Mouse (Mus musculus): ENCODE data around the gene Ctsl. TPM values are rescaled to one million over a fixed set of nuclear protein-coding genes. Genes with fewer than 3 reads are reported as not detected.

The Ctsl gene
- polyA plus RNA-seq, 1 experiment from 2014 or later = 142 TPM

DNA sequence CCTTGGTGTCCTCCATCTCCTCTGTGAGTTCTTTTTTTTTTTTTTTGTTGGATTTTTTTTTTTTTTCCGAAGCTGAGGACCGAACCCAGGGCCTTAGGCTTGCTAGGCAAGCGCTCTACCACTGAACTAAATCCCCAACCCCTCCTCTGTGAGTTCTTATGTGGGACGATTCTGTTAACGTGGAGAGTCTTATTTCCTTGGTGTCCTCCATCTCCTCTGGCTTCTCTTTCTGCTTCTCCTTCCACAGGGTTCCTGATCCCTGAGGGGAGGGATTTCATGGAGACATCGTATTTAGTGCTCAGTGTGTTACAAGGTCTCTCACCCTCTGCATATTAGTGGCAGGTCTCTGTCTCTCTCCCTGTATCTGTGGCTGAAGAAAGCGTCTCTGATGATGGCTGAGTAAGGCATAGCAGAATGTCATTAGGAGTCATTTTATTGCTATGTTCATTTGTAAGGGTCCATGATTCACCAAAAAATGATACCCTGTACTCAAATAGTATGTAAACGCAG, 32.3 kb upstream of the Ctsl start:
- Histone ChIP-seq H3K9ac (ENCODE audit: low read length) (no peak overlapping the region), H3K4me3 (ENCODE audit: low read depth, low read length) (no peak overlapping the region), H3K36me3 (ENCODE audit: control insufficient read depth, insufficient read depth, low read length) (no peaks in the 10 kb centered on the region), H3K4me2 (no peak overlapping the region), H3K4me1 (ENCODE audit: control insufficient read depth, insufficient read depth, low read length) (no peaks in the 10 kb centered on the region), H3K27me3 (ENCODE audit: control insufficient read depth, insufficient read depth, low read length) (no peaks in the 10 kb centered on the region), H3K9me3 (ENCODE audit: control insufficient read depth, low read length) (no peaks in the 10 kb centered on the region), H3K27ac (ENCODE audit: low read depth, low read length) (no peak overlapping the region)
- 87% methylated on average over 8 of the region's 8 CpGs for WGBS
- DNase-seq (ENCODE audit: low spot score, missing footprints) = no peak
- ATAC-seq (ENCODE audit: low FRiP score) = no peak

- H3K4me3 ChIP-seq (ENCODE audit: low read depth, low read length) = no peak overlapping the region
- H3K4me2 ChIP-seq = no peak overlapping the region
- no peaks in the 10 kb centered on the region for H3K4me1 ChIP-seq (ENCODE audit: control insufficient read depth, insufficient read depth, low read length)
- H3K27me3 ChIP-seq (ENCODE audit: control insufficient read depth, insufficient read depth, low read length) = no peaks in the 10 kb centered on the region
- 88% methylated on average over 10 of the region's 10 CpGs for WGBS
- H3K27ac ChIP-seq (ENCODE audit: low read depth, low read length) = no peak overlapping the region
- H3K36me3 ChIP-seq (ENCODE audit: control insufficient read depth, insufficient read depth, low read length) = no peaks in the 10 kb centered on the region
- ATAC-seq (ENCODE audit: low FRiP score) = no peak
- H3K9me3 ChIP-seq (ENCODE audit: control insufficient read depth, low read length) = no peaks in the 10 kb centered on the region
- no peak overlapping the region for H3K9ac ChIP-seq (ENCODE audit: low read length)
- no peak for DNase-seq (ENCODE audit: low spot score, missing footprints)
Measured at GRCm38 (mm10) chr13:64402504-64402949, 31.8 kb upstream of the Ctsl start.

DNA sequence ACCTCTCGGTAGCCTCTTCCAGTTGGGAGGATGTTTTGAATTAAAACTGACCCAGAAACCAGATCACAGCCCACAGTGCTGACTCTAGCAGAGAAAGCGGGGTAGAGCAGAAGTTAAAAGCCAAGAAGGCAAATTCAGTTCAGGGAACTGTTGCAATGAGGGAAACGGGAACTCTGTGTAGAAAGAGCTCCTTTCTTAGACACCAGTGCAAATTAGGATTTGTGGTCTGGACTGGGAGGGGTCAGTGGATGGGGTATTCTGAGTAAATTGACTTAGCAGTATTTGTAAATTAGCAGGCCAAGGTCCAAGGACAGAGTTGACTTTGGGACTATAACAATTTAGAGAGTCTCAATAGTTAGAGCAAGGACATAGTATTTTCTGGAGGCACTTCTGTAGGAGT, 31.3 kb upstream of the Ctsl start:
- Histone ChIP-seq H3K4me1 (ENCODE audit: control insufficient read depth, insufficient read depth, low read length) (no peaks in the 10 kb centered on the region), H3K9me3 (ENCODE audit: control insufficient read depth, low read length) (no peaks in the 10 kb centered on the region), H3K27ac (ENCODE audit: low read depth, low read length) (no peak overlapping the region), H3K27me3 (ENCODE audit: control insufficient read depth, insufficient read depth, low read length) (no peaks in the 10 kb centered on the region), H3K4me2 (no peak overlapping the region), H3K36me3 (ENCODE audit: control insufficient read depth, insufficient read depth, low read length) (no peaks in the 10 kb centered on the region), H3K4me3 (ENCODE audit: low read depth, low read length) (no peak overlapping the region), H3K9ac (ENCODE audit: low read length) (no peak overlapping the region)
- DNase-seq (ENCODE audit: low spot score, missing footprints) (no peak), ATAC-seq (ENCODE audit: low FRiP score) (no peak)
- WGBS = 68% methylated on average over 3 of the region's 3 CpGs

DNA sequence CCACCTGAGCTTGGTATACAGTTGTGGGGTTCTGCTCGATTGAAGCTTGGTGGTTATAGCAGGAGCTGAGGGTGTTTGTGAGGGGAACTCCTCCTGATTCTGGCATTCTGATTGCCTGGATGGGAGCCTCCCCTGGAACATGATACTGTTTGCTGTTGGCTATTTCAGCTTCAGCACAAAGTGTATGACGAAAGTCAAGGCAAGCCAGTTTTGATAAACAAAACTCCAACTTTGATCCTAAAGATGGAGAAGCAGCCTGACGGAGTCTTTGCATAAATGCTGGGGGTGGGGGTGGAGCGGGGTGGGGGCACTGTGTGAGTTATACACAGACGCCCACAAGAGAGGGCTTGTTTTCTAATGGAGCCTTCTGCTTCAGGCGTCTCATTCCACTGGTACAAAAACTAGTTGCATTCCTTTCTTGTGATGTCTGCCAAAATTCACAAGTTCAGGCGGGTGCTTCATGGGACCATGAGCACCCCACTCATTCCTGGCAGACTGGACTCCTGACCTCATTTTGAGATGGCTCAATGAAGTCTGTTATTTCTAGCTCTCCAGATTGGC, 30.2 kb upstream of the Ctsl start:
- H3K4me3 ChIP-seq (ENCODE audit: low read depth, low read length) = no peak overlapping the region
- H3K9me3 ChIP-seq (ENCODE audit: control insufficient read depth, low read length) = no peaks in the 10 kb centered on the region
- 64% methylated on average over 7 of the region's 7 CpGs for WGBS
- ATAC-seq (ENCODE audit: low FRiP score) (no peak), DNase-seq (ENCODE audit: low spot score, missing footprints) (no peak)
- H3K4me2 ChIP-seq = no peak overlapping the region
- H3K27me3 ChIP-seq (ENCODE audit: control insufficient read depth, insufficient read depth, low read length) = no peaks in the 10 kb centered on the region
- H3K27ac ChIP-seq (ENCODE audit: low read depth, low read length) = no peak overlapping the region
- H3K36me3 ChIP-seq (ENCODE audit: control insufficient read depth, insufficient read depth, low read length) = no peaks in the 10 kb centered on the region
- no peaks in the 10 kb centered on the region for H3K4me1 ChIP-seq (ENCODE audit: control insufficient read depth, insufficient read depth, low read length)
- no peak overlapping the region for H3K9ac ChIP-seq (ENCODE audit: low read length)

GRCm38 (mm10) chr13:64399906-64400305, 29.2 kb upstream of the Ctsl start:
- Histone ChIP-seq H3K9ac (ENCODE audit: low read length) (no peak overlapping the region), H3K36me3 (ENCODE audit: control insufficient read depth, insufficient read depth, low read length) (no peaks in the 10 kb centered on the region), H3K27me3 (ENCODE audit: control insufficient read depth, insufficient read depth, low read length) (no peaks in the 10 kb centered on the region), H3K9me3 (ENCODE audit: control insufficient read depth, low read length) (no peaks in the 10 kb centered on the region), H3K27ac (ENCODE audit: low read depth, low read length) (no peak overlapping the region), H3K4me2 (no peak overlapping the region), H3K4me1 (ENCODE audit: control insufficient read depth, insufficient read depth, low read length) (no peaks in the 10 kb centered on the region), H3K4me3 (ENCODE audit: low read depth, low read length) (no peak overlapping the region)
- WGBS = 90% methylated on average over 3 of the region's 3 CpGs
- DNase-seq (ENCODE audit: low spot score, missing footprints) (no peak), ATAC-seq (ENCODE audit: low FRiP score) (no peak)

DNA sequence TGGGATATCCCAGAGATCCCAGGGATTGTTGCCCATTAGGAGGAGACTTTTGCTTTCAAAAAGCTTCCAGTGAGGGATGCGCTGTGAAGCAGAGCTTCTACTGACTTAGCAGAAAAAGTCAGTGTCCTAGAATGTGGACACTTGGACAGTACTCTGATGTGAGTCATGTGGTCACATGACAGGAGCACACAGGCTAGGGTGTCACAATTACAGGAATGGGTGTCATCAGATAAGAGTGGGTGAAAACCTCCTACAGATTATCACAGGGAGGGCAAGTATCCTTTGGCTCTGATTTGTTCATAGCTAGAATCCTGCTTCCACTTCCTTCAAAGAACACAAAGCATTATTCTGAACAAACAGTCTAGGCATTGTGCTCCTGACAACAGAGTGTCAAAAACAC, 27.4 kb upstream of the Ctsl start:
- Histone ChIP-seq H3K27ac (ENCODE audit: low read depth, low read length) (no peak overlapping the region), H3K27me3 (ENCODE audit: control insufficient read depth, insufficient read depth, low read length) (no peaks in the 10 kb centered on the region), H3K4me2 (no peak overlapping the region), H3K9me3 (ENCODE audit: control insufficient read depth, low read length) (no peaks in the 10 kb centered on the region), H3K4me3 (ENCODE audit: low read depth, low read length) (no peak overlapping the region), H3K4me1 (ENCODE audit: control insufficient read depth, insufficient read depth, low read length) (no peaks in the 10 kb centered on the region), H3K9ac (ENCODE audit: low read length) (no peak overlapping the region), H3K36me3 (ENCODE audit: control insufficient read depth, insufficient read depth, low read length) (no peaks in the 10 kb centered on the region)
- ATAC-seq (ENCODE audit: low FRiP score) (no peak), DNase-seq (ENCODE audit: low spot score, missing footprints) (no peak)
- 90% methylated on average over 1 of the region's 1 CpGs for WGBS

DNA sequence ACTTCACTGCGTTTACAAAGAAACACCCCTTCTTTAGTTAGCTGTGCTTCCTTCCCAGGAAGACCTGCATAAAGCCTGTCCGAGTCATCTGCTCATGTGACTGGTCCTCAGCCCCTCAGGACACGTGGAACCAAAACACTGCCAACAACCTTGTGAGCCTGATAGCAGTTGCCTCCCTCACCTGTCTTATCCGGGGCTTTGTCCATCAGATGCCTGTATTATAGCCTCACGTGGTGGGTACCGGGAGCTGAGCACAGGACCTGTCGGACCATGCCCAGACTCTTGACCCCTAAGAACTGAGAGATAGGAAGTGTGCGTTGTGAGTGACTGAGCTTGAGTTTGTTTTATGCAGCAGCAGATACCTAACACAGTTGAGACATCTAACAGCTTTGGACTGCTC, 26.3 kb upstream of the Ctsl start:
- Histone ChIP-seq H3K27ac (ENCODE audit: low read depth, low read length) (no peak overlapping the region), H3K4me1 (ENCODE audit: control insufficient read depth, insufficient read depth, low read length) (no peaks in the 10 kb centered on the region), H3K9ac (ENCODE audit: low read length) (no peak overlapping the region), H3K4me3 (ENCODE audit: low read depth, low read length) (no peak overlapping the region), H3K4me2 (no peak overlapping the region), H3K36me3 (ENCODE audit: control insufficient read depth, insufficient read depth, low read length) (no peaks in the 10 kb centered on the region), H3K27me3 (ENCODE audit: control insufficient read depth, insufficient read depth, low read length) (no peaks in the 10 kb centered on the region), H3K9me3 (ENCODE audit: control insufficient read depth, low read length) (no peaks in the 10 kb centered on the region)
- WGBS = 77% methylated on average over 8 of the region's 8 CpGs
- no peak for DNase-seq (ENCODE audit: low spot score, missing footprints)
- ATAC-seq (ENCODE audit: low FRiP score) = no peak

GRCm38 (mm10) chr13:64388415-64388814, 17.7 kb upstream of the Ctsl start:
- Histone ChIP-seq H3K4me1 (ENCODE audit: control insufficient read depth, insufficient read depth, low read length) (no peaks in the 10 kb centered on the region), H3K9me3 (ENCODE audit: control insufficient read depth, low read length) (no peaks in the 10 kb centered on the region), H3K4me3 (ENCODE audit: low read depth, low read length) (no peak overlapping the region), H3K27ac (ENCODE audit: low read depth, low read length) (no peak overlapping the region), H3K36me3 (ENCODE audit: control insufficient read depth, insufficient read depth, low read length) (no peaks in the 10 kb centered on the region), H3K9ac (ENCODE audit: low read length) (no peak overlapping the region), H3K4me2 (no peak overlapping the region), H3K27me3 (ENCODE audit: control insufficient read depth, insufficient read depth, low read length) (no peaks in the 10 kb centered on the region)
- WGBS = 81% methylated on average over 4 of the region's 4 CpGs
- DNase-seq (ENCODE audit: low spot score, missing footprints) (no peak), ATAC-seq (ENCODE audit: low FRiP score) (no peak)

DNA sequence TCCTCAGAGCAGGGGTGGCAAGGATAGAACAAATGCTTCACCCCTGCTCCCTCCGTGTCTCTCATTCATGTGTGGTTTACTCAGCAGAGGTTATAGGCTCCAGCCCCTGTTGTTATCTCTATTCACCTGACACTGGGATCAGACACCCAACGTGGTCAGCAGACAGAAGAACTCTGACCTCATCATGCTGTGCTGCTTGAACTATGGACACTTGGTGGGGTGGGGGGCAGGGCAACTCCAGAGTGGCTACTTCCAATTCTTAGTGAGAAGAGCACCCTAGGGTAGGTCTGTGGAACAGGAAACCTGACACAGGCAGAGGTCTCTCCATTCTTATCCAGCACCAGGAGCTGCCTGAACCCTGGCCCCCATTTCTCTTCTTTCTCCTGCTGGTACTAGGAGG, 15.4 kb upstream of the Ctsl start:
- no peaks in the 10 kb centered on the region for H3K9me3 ChIP-seq (ENCODE audit: control insufficient read depth, low read length)
- H3K27me3 ChIP-seq (ENCODE audit: control insufficient read depth, insufficient read depth, low read length) = no peaks in the 10 kb centered on the region
- DNase-seq (ENCODE audit: low spot score, missing footprints) (no peak), ATAC-seq (ENCODE audit: low FRiP score) (no peak)
- no peak overlapping the region for H3K27ac ChIP-seq (ENCODE audit: low read depth, low read length)
- H3K4me2 ChIP-seq = no peak overlapping the region
- 52% methylated on average over 2 of the region's 2 CpGs for WGBS
- H3K9ac ChIP-seq (ENCODE audit: low read length) = no peak overlapping the region
- no peak overlapping the region for H3K4me3 ChIP-seq (ENCODE audit: low read depth, low read length)
- H3K4me1 ChIP-seq (ENCODE audit: control insufficient read depth, insufficient read depth, low read length) = no peaks in the 10 kb centered on the region
- no peaks in the 10 kb centered on the region for H3K36me3 ChIP-seq (ENCODE audit: control insufficient read depth, insufficient read depth, low read length)
